Mouse (Mus musculus) kidney, adult 8-10 months (tissue): ENCODE data around the gene Acvr1b.

Experiments used
- DNase-seq, 2 experiments: peaks; one replicate each; pipeline ENCODE4 v3.0.0; 2022

The Acvr1b gene

DNA sequence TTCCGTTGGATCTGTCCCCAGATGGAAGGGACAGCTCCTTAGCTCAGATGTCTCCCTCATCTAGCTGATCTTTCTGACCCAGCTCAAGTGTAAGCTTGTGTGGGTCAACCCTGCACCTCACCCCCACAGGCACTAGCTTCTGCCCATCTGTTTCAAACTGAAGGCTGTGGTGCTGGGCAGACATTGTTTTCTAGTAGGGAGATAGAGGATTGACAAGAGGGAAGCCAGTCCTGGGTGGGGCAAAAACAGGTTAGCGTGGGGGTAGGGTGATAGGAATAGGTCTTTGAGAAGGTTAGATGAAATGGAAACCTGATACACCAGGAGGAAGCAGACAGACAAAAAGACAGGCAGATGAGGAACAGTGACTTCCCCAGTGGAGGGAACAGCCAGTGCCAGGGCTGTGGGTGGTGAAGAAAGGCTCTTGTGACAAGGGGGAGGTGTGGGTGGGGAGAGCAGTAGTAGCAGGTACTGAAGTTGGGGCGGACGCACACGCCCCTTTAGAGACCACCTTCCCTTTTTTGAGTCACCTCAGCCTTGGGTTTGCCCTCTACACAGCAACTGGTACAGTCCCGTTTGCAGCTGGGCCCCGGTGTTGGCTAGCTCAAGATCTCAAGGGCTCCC lies 82.1 kb downstream of the Acvr1b start:
- no peak for DNase-seq

DNA sequence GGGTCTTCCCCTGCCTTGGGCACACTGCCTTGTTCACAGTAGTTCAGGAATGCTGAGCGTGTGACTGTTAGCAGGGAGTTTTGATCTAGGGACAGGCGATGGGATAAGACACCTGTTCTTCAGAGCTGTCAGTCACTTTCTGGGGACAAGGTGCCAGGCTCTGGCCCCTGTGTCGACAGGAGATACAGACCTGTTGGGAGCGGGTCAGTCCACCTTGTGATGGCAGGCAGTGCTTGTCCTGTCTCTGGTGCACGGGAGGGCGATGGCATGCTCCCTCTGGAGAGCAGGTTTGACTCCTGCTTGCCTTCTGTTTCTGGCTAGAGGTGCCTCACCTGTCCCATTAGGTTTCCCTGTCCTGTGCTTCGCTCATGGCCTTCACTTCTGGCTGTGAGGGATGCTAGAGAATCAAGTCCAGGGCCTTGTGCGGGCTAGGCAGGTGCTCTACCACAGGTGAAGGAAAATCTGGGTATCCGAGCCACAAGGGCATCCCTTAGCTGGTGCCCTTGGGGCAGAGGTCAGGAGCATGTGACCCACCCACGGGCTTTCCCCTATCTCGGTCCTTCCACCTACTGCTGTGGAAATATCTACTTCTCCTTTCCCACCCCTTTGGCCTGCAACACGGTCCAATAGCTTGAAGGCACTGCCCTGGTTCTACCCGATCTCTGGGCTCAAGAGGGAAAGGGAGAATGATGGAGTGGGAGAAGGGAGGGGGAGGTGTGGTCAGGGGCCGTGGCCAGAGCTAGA lies 82.8 kb downstream of the Acvr1b start:
- no peak for DNase-seq

DNA sequence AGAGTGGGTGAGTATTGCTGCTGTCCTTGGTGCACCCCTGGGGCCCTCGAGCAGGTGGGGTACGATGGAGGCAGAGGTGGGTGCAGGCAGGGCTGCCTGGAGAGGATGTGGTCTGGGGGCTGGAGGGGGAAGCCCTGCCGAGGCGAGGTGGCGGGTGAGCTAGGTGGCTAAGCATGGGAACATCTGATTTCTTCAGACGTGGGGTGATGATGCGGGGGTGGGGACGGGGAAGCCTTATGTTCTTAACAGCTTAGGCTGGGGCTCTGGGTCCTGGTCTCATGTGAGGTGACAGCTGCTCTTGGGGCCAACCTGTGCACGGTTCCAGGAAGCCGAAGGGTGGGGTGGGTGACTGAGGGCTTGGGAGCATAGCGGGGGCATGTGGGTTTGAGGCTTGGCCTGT lies 84.6 kb downstream of the Acvr1b start:
- no peak for DNase-seq

DNA sequence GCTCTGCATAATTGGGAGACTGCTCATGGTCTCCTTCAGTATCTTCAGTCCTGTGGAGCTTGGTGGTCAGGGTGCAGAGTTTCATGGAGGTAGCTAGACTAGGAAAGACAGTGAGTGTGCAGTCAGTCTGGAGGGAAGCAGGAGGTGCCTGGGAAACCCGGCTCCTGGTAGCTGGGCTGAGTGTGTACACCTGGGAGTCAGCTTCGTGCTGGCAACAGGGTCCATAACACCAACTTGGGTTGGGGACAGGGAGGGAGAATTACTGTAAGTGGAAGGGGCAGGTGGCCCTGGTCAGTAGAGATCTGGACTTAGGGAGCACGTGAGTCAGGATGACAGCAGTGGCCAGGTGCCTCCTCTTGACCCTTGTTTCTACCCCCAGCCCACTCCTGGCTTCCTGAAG lies 86.1 kb downstream of the Acvr1b start:
- no peak for DNase-seq

DNA sequence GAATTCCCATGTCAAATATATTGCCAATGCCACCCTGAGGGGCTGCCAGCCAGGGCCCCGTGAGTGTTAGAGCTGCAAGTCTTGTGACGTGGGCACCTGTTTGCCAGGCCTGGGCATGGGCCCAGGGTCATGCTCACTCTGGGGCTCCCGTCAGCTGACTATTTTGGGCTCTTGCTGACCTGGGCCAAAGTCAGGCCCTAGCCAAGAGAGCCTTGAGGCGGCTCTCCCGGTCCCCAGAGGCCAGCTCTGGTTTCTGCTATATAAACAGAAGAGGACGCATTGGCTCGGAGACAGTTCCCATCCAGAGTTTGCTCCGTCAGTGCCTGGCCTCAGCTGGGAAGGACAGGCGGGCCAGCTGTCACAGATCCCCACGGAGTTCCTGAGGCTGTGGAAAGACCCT lies 86.5 kb downstream of the Acvr1b start:
- DNase-seq = peak; percentile 65 to 72

DNA sequence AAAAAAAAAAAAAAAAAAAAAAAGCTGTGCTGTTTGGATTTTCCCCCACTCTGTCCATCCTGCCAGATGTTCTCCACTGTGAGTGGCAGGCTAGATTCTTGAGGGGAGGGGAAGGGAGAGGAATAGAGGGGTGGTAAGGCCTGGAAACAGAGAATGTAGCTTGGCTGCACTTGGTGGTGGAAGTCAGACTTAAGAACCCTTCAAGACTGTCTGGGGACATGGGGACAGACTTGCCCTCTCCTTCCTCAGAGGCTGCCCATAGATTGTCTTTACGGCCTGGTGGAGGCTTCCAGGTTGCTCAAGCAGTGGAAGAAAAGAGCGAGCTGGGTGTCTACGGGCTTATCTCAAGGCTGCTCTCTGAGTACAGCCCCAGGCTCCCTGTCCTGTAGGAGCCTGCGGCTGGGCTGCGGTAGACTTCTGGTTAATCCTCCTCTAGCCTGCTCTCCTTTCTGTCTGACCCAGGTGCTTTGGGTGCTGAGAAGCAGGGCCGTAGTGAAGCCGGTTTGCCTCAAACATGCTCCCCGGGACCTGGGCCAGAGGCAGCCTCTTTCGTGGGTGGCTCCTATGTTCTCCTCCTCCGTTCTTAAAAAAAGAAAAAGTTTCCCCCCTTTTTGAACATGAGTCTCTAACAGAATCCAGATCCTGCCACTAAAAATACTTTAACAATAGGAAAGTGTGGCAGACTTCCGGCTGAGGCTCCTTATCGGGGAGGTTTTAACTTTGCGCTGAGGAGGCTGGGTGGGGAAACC lies 87.2 kb downstream of the Acvr1b start:
- DNase-seq = no peak

DNA sequence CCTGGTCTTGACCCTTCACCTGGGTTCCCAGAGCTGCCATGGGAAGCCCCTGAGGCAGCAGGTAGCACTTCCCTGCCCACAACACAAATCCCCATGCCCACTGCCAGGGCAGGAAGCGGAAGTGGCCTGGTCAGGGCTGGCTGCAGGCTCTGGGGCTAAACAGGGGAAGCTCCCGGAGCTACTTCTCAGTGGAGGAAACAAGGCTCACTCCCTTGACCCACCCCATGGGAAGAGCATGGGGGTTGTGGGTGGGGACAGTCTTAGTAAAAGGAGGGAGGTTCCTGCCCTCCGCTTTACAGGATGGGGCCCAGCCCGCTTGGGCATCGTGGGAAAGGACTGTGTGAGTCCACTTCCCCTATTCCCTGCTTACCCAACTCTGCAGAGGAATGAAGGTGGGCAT lies 88.6 kb downstream of the Acvr1b start:
- DNase-seq = no peak
